Mouse (Mus musculus) lung, embryonic 15.5 days (tissue): ENCODE data around the gene Ren1. TPM values are rescaled to one million over a fixed set of nuclear protein-coding genes. Genes with fewer than 3 reads are reported as not detected.

ENCODE experiments used
- ATAC-seq: fragments of 200-750 bp; cut with Nextera tagmentation; 2 replicates; pipeline ENCODE4 v1.8.0; 2017; ENCODE audit warnings: moderate number of reproducible peaks, borderline replicate concordance; ENCODE audit not compliant: low FRiP score, low TSS enrichment; ENCODE audit errors: extremely low read depth
- H3K27ac ChIP-seq: fragments of 300-500 bp; sonication (generic); 2 replicates; pipeline ENCODE4 v1.5.1; 2015; ENCODE audit warnings: moderate library complexity, mild to moderate bottlenecking, inconsistent platforms
- H3K27me3 ChIP-seq: fragments of 300-500 bp; sonication (generic); 2 replicates; pipeline ENCODE4 v1.6.1; 2015; ENCODE audit warnings: inconsistent platforms
- H3K36me3 ChIP-seq: fragments of 300-500 bp; sonication (generic); 2 replicates; pipeline ENCODE4 v1.6.1; 2015; ENCODE audit warnings: inconsistent platforms
- H3K4me1 ChIP-seq: fragments of 300-500 bp; sonication (generic); 2 replicates; pipeline ENCODE4 v1.6.1; 2015; ENCODE audit warnings: inconsistent platforms
- H3K4me2 ChIP-seq: fragments of 300-500 bp; sonication (generic); 2 replicates; pipeline ENCODE4 v1.6.1; 2015; ENCODE audit warnings: inconsistent platforms, mild to moderate bottlenecking, moderate library complexity
- H3K4me3 ChIP-seq: fragments of 300-500 bp; sonication (generic); 2 replicates; pipeline ENCODE4 v1.5.1; 2015; ENCODE audit warnings: mild to moderate bottlenecking, inconsistent platforms
- H3K9ac ChIP-seq: fragments of 300-500 bp; sonication (generic); 2 replicates; pipeline ENCODE4 v1.6.1; 2015; ENCODE audit warnings: inconsistent platforms
- H3K9me3 ChIP-seq: fragments of 300-500 bp; sonication (generic); 2 replicates; pipeline ENCODE4 v1.6.1; 2016; ENCODE audit warnings: inconsistent platforms
- WGBS: fragments of 180-500 bp; shearing (Covaris S2); methylation state at CpG from one replicate; pipeline ENCODE4 v1.1.7; 2015; 5-methylcytosine and 5-hydroxymethylcytosine counted together
- polyA plus RNA-seq: library from polyadenylated mRNA; unstranded; fragments of >200 nt; fragmentation: Nextera tagmentation; extraction: Ambion mirVana; gene quantifications from 2 replicates; pipeline ENCODE4 v1.2.1, GENCODE M21; 2015

The Ren1 gene
- polyA plus RNA-seq, 1 experiment from 2014 or later, result 1.5 TPM

GRCm38 (mm10) chr1:133380347-133381065 lies 30.2 kb downstream of the Ren1 start:
- Histone ChIP-seq H3K36me3 (peaks cover 9% of the 10 kb centered on the region; the same call in 1 of the 2 replicates), H3K9me3 (no peaks in the 10 kb centered on the region), H3K4me1 (peaks cover 12% of the 10 kb centered on the region; the same call in 1 of the 2 replicates), H3K4me2 (no peak overlapping the region), H3K4me3 (no peak overlapping the region), H3K9ac (no peak overlapping the region), H3K27me3 (no peaks in the 10 kb centered on the region), H3K27ac (no peak overlapping the region)
- no peak for ATAC-seq
- 65% methylated on average over 14 of the region's 14 CpGs for WGBS

GRCm38 (mm10) chr1:133382008-133382407 lies 31.7 kb downstream of the Ren1 start:
- H3K9ac ChIP-seq, result no peak overlapping the region
- H3K36me3 ChIP-seq, result peaks cover 9% of the 10 kb centered on the region; the same call in 1 of the 2 replicates
- no peak overlapping the region for H3K4me2 ChIP-seq
- 6% methylated on average over 9 of the region's 9 CpGs for WGBS
- H3K27ac ChIP-seq, result no peak overlapping the region
- no peak overlapping the region for H3K4me3 ChIP-seq
- H3K27me3 ChIP-seq, result no peaks in the 10 kb centered on the region
- ATAC-seq, result no peak
- H3K9me3 ChIP-seq, result no peaks in the 10 kb centered on the region
- H3K4me1 ChIP-seq, result peaks cover 20% of the 10 kb centered on the region; the same call in 1 of the 2 replicates

GRCm38 (mm10) chr1:133382552-133383155 lies 32.3 kb downstream of the Ren1 start:
- Histone ChIP-seq H3K27me3 (no peaks in the 10 kb centered on the region), H3K27ac (no peak overlapping the region), H3K4me2 (no peak overlapping the region), H3K9ac (no peak overlapping the region), H3K4me3 (no peak overlapping the region), H3K36me3 (peaks cover 9% of the 10 kb centered on the region; the same call in 1 of the 2 replicates), H3K9me3 (no peaks in the 10 kb centered on the region), H3K4me1 (peaks cover 20% of the 10 kb centered on the region; the same call in 1 of the 2 replicates)
- 61% methylated on average over 12 of the region's 12 CpGs for WGBS
- ATAC-seq, result no peak

GRCm38 (mm10) chr1:133383157-133383783 lies 33.0 kb downstream of the Ren1 start:
- WGBS, result 88% methylated on average over 14 of the region's 14 CpGs
- peaks cover 20% of the 10 kb centered on the region; the same call in 1 of the 2 replicates for H3K4me1 ChIP-seq
- H3K9ac ChIP-seq, result no peak overlapping the region
- H3K4me3 ChIP-seq, result no peak overlapping the region
- no peak overlapping the region for H3K4me2 ChIP-seq
- H3K27ac ChIP-seq, result no peak overlapping the region
- no peaks in the 10 kb centered on the region for H3K9me3 ChIP-seq
- peaks cover 9% of the 10 kb centered on the region; the same call in 1 of the 2 replicates for H3K36me3 ChIP-seq
- ATAC-seq, result no peak
- H3K27me3 ChIP-seq, result no peaks in the 10 kb centered on the region

GRCm38 (mm10) chr1:133385506-133385905 lies 35.2 kb downstream of the Ren1 start:
- H3K4me2 ChIP-seq, result no peak overlapping the region
- peaks cover 17% of the 10 kb centered on the region; the same call in 1 of the 2 replicates for H3K36me3 ChIP-seq
- peaks cover 11% of the 10 kb centered on the region; the same call in 1 of the 2 replicates for H3K4me1 ChIP-seq
- WGBS, result 37% methylated on average over 9 of the region's 9 CpGs
- H3K4me3 ChIP-seq, result no peak overlapping the region
- no peaks in the 10 kb centered on the region for H3K9me3 ChIP-seq
- no peak for ATAC-seq
- 0 out of 2 replicates have a peak overlapping the region, but pooled peaks have one; percentile 31 for H3K27ac ChIP-seq
- peak overlapping the region; percentile 21; the same call in 1 of the 2 replicates for H3K9ac ChIP-seq
- no peaks in the 10 kb centered on the region for H3K27me3 ChIP-seq

- Histone ChIP-seq H3K27ac (no peak overlapping the region), H3K36me3 (peaks cover 21% of the 10 kb centered on the region; the same call in 1 of the 2 replicates), H3K4me1 (peaks cover 8% of the 10 kb centered on the region; the same call in 1 of the 2 replicates), H3K27me3 (no peaks in the 10 kb centered on the region), H3K9me3 (no peaks in the 10 kb centered on the region), H3K4me3 (no peak overlapping the region), H3K9ac (no peak overlapping the region), H3K4me2 (no peak overlapping the region)
- WGBS, result 62% methylated on average over 11 of the region's 11 CpGs
- ATAC-seq, result no peak
These were observed 35.9 kb downstream of the Ren1 start for GRCm38 (mm10) chr1:133386209-133386608.

GRCm38 (mm10) chr1:133387539-133388268 lies 37.4 kb downstream of the Ren1 start:
- Histone ChIP-seq H3K9ac (no peak overlapping the region), H3K27ac (no peak overlapping the region), H3K27me3 (no peaks in the 10 kb centered on the region), H3K4me3 (no peak overlapping the region), H3K4me2 (no peak overlapping the region), H3K9me3 (no peaks in the 10 kb centered on the region), H3K36me3 (peaks cover 26% of the 10 kb centered on the region; the same call in 1 of the 2 replicates), H3K4me1 (0 out of 2 replicates have a peak, but pooled peaks cover 8% of the 10 kb centered on the region)
- WGBS, result 47% methylated on average over 19 of the region's 19 CpGs
- no peak for ATAC-seq

- peaks cover 14% of the 10 kb centered on the region for H3K4me1 ChIP-seq
- no peak overlapping the region for H3K27ac ChIP-seq
- no peaks in the 10 kb centered on the region for H3K27me3 ChIP-seq
- H3K9ac ChIP-seq, result no peak overlapping the region
- H3K9me3 ChIP-seq, result no peaks in the 10 kb centered on the region
- no peak overlapping the region for H3K4me3 ChIP-seq
- no peak for ATAC-seq
- peaks cover 15% of the 10 kb centered on the region; the same call in 1 of the 2 replicates for H3K36me3 ChIP-seq
- no peak overlapping the region for H3K4me2 ChIP-seq
- 67% methylated on average over 4 of the region's 4 CpGs for WGBS
These were observed 44.4 kb downstream of the Ren1 start for GRCm38 (mm10) chr1:133394702-133395101.

GRCm38 (mm10) chr1:133396693-133397092 lies 46.4 kb downstream of the Ren1 start:
- H3K9ac ChIP-seq, result no peak overlapping the region
- H3K4me2 ChIP-seq, result no peak overlapping the region
- H3K27ac ChIP-seq, result no peak overlapping the region
- WGBS, result 88% methylated on average over 5 of the region's 5 CpGs
- H3K4me1 ChIP-seq, result peaks cover 24% of the 10 kb centered on the region
- no peak overlapping the region for H3K4me3 ChIP-seq
- no peak for ATAC-seq
- H3K27me3 ChIP-seq, result no peaks in the 10 kb centered on the region
- H3K9me3 ChIP-seq, result no peaks in the 10 kb centered on the region
- peaks cover 5% of the 10 kb centered on the region; the same call in 1 of the 2 replicates for H3K36me3 ChIP-seq

GRCm38 (mm10) chr1:133397094-133397482 lies 46.8 kb downstream of the Ren1 start:
- Histone ChIP-seq H3K9ac (no peak overlapping the region), H3K9me3 (no peaks in the 10 kb centered on the region), H3K27ac (peak overlapping the region; percentile 59), H3K27me3 (no peaks in the 10 kb centered on the region), H3K4me1 (peaks cover 24% of the 10 kb centered on the region), H3K4me2 (no peak overlapping the region), H3K36me3 (peaks cover 5% of the 10 kb centered on the region; the same call in 1 of the 2 replicates), H3K4me3 (no peak overlapping the region)
- 80% methylated on average over 5 of the region's 5 CpGs for WGBS
- no peak for ATAC-seq

- Histone ChIP-seq H3K4me2 (no peak overlapping the region), H3K9ac (no peak overlapping the region), H3K4me1 (peaks cover 24% of the 10 kb centered on the region), H3K36me3 (peaks cover 2% of the 10 kb centered on the region; the same call in 1 of the 2 replicates), H3K27me3 (no peaks in the 10 kb centered on the region), H3K4me3 (no peak overlapping the region), H3K27ac (peak overlapping the region; percentile 63), H3K9me3 (no peaks in the 10 kb centered on the region)
- peak; percentile 60 for ATAC-seq
- WGBS, result 24% methylated on average over 17 of the region's 17 CpGs
These were observed 47.4 kb downstream of the Ren1 start for GRCm38 (mm10) chr1:133397483-133398237.
